Mouse (Mus musculus): ENCODE results near the gene Tdrd6. TPM values are rescaled to one million over a fixed set of nuclear protein-coding genes. Genes with fewer than 3 reads are reported as not detected.
A peak's percentile ranks its signal among the peaks of the same experiment; 100 is the strongest.

The Tdrd6 gene
- 0.04 and 0.19 TPM in 2 replicates for polyA plus RNA-seq (2014; fragmentation: Nextera tagmentation; extraction: Ambion mirVana)

DNA sequence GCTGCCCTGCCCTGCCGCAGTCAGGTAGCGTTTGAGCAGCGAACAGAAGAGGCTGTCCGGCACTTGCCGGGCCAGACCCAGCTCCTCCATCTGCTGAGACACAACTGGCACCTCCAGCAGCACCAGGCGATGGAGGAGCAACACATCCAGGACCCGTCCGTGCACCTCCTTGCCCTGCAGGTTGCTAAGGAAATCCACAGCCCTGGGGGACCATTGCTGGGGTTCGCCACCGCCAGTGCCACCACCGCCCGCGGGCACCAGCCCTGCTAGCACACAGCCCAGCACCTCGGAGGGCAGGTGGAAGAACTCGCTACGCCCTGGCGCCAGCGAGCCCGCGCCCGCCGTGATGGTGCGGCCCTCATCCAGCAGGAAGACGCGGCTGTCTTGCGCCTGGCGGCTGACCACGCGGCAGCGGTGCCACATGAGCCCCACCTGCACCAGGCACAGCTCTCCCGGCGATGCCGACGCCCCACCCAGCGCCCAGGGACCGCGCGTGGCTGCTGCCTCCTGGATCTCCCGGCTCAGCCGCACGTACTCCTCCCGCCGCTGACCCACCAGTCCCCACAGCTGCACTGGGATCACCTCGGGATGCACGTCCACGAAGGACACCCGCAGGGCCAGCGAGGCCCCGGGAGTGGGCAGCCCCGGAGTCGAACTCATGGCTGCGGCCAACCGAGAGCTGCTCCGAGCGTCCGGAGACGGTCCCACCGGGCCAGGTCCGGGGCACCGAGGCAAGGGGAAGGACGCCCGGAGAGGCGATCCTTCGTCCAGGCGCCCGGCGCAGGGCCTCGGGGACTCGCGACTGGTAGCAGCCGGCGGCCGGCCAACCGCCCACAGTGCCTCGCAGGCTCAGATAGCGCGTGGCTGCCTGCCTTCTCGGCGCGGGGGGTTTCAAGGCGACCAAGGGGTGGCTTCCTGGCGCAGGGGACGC is at the start of gene Tdrd6:
Tdrd6 (minus strand) TSS at position 804 of the 931 bp plus-strand sequence.
- DNase-seq (ENCODE audit: low spot score): peak; percentile 70
- Histone ChIP-seq H3K4me1 (replicated peaks; ENCODE audit: control insufficient read depth, insufficient read depth, low read length) (peaks cover 8% of the 10 kb centered on the region), H3K9me3 (ENCODE audit: control insufficient read depth, low read length) (no peaks in the 10 kb centered on the region), H3K4me2 (ENCODE audit: low read depth, low read length, severe bottlenecking) (peak within 1 kb of the TSS; percentile 68), H3K9ac (ENCODE audit: low read length) (peak within 1 kb of the TSS; percentile 44), H3K27me3 (ENCODE audit: control insufficient read depth, insufficient read depth, low read length) (peaks cover 29% of the 10 kb centered on the region), H3K27ac (ENCODE audit: low read depth, low read length) (no peak within 1 kb of the TSS), H3K4me3 (ENCODE audit: low read depth, low read length) (peak within 1 kb of the TSS; percentile 37), H3K36me3 (ENCODE audit: control insufficient read depth, insufficient read depth, low read length) (no peaks in the 10 kb centered on the region)
- peak; percentile 75 for ATAC-seq (replicated peaks; ENCODE audit: low FRiP score)
- WGBS: 4% methylated on average over 81 of the region's 83 CpGs

DNA sequence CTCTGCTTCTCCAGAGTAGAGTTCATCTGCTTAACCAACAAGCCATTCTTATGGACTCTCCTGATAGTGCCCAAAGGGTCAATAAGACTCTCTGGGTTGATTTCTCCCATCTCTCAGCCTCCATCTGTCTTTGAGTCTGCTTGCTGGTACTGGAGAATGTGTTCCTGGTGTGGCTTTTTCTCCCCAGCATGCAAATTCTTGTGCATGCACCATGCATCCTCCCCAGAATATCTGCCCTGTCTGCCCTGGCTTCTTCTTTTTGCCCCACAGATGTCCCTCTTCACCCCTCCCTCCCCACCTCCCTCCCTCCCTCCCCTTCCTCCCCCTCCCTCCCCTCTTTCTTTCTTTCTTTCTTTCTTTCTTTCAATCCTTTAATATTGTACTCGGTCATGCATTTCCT is 47.2 kb upstream of the Tdrd6 start:
- no peak for ATAC-seq (replicated peaks; ENCODE audit: low FRiP score)

DNA sequence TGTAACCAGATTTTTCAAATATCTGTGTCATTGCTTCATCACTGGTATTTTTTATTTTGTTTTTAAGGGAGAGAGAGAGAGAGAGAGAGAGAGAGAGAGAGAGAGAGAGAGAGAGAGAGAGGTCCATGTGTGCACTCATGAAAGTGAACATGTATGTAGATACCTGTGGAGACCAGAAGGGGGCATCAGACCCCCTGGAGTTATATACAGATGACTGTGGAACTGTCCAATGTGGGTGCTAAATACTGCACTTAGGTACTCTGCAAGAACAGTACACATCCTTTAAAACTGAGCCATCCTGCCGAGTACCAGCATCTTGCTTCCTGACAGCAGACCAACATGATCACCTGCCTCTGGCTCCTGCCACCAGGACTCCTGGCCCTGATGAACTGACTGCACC is 46.1 kb upstream of the Tdrd6 start:
- H3K9me3 ChIP-seq (ENCODE audit: control insufficient read depth, low read length): no peaks in the 10 kb centered on the region
- DNase-seq (ENCODE audit: low spot score) (no peak), ATAC-seq (replicated peaks; ENCODE audit: low FRiP score) (no peak)
- no peaks in the 10 kb centered on the region for H3K4me1 ChIP-seq (replicated peaks; ENCODE audit: control insufficient read depth, insufficient read depth, low read length)
- no peaks in the 10 kb centered on the region for H3K36me3 ChIP-seq (ENCODE audit: control insufficient read depth, insufficient read depth, low read length)
- H3K27ac ChIP-seq (ENCODE audit: low read depth, low read length): no peak overlapping the region
- no peak overlapping the region for H3K4me3 ChIP-seq (ENCODE audit: low read depth, low read length)
- H3K4me2 ChIP-seq (ENCODE audit: low read depth, low read length, severe bottlenecking): no peak overlapping the region
- H3K27me3 ChIP-seq (ENCODE audit: control insufficient read depth, insufficient read depth, low read length): no peaks in the 10 kb centered on the region
- WGBS: 89% methylated on average over 1 of the region's 1 CpGs
- H3K9ac ChIP-seq (ENCODE audit: low read length): no peak overlapping the region

More for the DNA sequence above, 47.2 kb upstream of the Tdrd6 start:
- Histone ChIP-seq H3K9me3 (ENCODE audit: control insufficient read depth, low read length) (no peaks in the 10 kb centered on the region), H3K4me3 (ENCODE audit: low read depth, low read length) (no peak overlapping the region), H3K4me2 (ENCODE audit: low read depth, low read length, severe bottlenecking) (no peak overlapping the region), H3K27ac (ENCODE audit: low read depth, low read length) (no peak overlapping the region), H3K36me3 (ENCODE audit: control insufficient read depth, insufficient read depth, low read length) (peaks cover 2% of the 10 kb centered on the region; the same call in 1 of the 2 replicates), H3K9ac (ENCODE audit: low read length) (no peak overlapping the region), H3K4me1 (replicated peaks; ENCODE audit: control insufficient read depth, insufficient read depth, low read length) (no peaks in the 10 kb centered on the region), H3K27me3 (ENCODE audit: control insufficient read depth, insufficient read depth, low read length) (no peaks in the 10 kb centered on the region)
- DNase-seq (ENCODE audit: low spot score): no peak
- WGBS: 43% methylated on average over 1 of the region's 1 CpGs

DNA sequence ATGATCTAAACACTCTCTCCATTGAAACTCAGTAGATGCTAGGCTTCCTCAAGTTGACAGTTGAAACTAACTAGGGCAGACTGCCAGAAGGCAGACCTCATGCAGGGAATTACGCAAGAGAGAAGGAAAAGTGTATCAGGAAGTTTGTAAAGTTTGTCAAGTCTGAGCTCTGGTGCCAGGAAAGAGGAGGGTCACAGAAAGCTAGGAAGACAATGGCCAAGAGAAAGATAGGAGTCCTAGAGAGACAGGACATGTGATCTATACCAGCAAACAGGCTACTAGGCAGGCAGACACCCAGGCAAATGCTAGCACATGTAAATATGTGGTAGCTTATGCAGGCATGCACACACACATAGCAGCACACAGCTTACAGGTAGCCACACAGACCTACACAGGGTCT is 45.1 kb upstream of the Tdrd6 start:
- WGBS: 89% methylated on average over 1 of the region's 1 CpGs
- no peaks in the 10 kb centered on the region for H3K27me3 ChIP-seq (ENCODE audit: control insufficient read depth, insufficient read depth, low read length)
- H3K4me3 ChIP-seq (ENCODE audit: low read depth, low read length): no peak overlapping the region
- H3K36me3 ChIP-seq (ENCODE audit: control insufficient read depth, insufficient read depth, low read length): no peaks in the 10 kb centered on the region
- H3K9me3 ChIP-seq (ENCODE audit: control insufficient read depth, low read length): no peaks in the 10 kb centered on the region
- H3K4me1 ChIP-seq (replicated peaks; ENCODE audit: control insufficient read depth, insufficient read depth, low read length): no peaks in the 10 kb centered on the region
- no peak overlapping the region for H3K4me2 ChIP-seq (ENCODE audit: low read depth, low read length, severe bottlenecking)
- H3K9ac ChIP-seq (ENCODE audit: low read length): no peak overlapping the region
- ATAC-seq (replicated peaks; ENCODE audit: low FRiP score) (no peak), DNase-seq (ENCODE audit: low spot score) (no peak)
- no peak overlapping the region for H3K27ac ChIP-seq (ENCODE audit: low read depth, low read length)

DNA sequence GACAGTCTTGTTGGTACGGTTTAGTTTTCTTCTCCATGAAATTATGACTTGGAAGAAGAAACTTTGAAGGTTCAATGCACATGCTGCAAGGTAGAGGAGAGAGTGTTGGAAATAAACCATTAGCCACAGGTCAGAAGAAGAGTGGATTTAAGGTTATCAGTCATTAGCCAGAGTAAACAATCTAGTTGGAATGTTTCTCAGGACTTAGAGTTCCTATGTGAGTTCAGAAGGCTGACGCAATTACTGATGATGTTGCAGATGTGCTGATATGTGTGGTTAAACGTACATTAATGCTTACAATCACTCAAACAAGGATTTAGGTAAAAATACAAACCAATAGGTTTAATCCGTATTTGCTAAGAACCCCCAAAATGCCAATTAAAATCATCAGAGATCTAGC is 41.8 kb upstream of the Tdrd6 start:
- ATAC-seq (replicated peaks; ENCODE audit: low FRiP score): no peak
- Histone ChIP-seq H3K27ac (ENCODE audit: low read depth, low read length) (no peak overlapping the region), H3K4me3 (ENCODE audit: low read depth, low read length) (no peak overlapping the region), H3K4me2 (ENCODE audit: low read depth, low read length, severe bottlenecking) (no peak overlapping the region), H3K27me3 (ENCODE audit: control insufficient read depth, insufficient read depth, low read length) (no peaks in the 10 kb centered on the region), H3K9me3 (ENCODE audit: control insufficient read depth, low read length) (no peaks in the 10 kb centered on the region), H3K36me3 (ENCODE audit: control insufficient read depth, insufficient read depth, low read length) (no peaks in the 10 kb centered on the region), H3K9ac (ENCODE audit: low read length) (no peak overlapping the region), H3K4me1 (replicated peaks; ENCODE audit: control insufficient read depth, insufficient read depth, low read length) (peaks cover 3% of the 10 kb centered on the region; the same call in 1 of the 2 replicates)
- 96% methylated on average over 4 of the region's 4 CpGs for WGBS
- no peak for DNase-seq (ENCODE audit: low spot score)

DNA sequence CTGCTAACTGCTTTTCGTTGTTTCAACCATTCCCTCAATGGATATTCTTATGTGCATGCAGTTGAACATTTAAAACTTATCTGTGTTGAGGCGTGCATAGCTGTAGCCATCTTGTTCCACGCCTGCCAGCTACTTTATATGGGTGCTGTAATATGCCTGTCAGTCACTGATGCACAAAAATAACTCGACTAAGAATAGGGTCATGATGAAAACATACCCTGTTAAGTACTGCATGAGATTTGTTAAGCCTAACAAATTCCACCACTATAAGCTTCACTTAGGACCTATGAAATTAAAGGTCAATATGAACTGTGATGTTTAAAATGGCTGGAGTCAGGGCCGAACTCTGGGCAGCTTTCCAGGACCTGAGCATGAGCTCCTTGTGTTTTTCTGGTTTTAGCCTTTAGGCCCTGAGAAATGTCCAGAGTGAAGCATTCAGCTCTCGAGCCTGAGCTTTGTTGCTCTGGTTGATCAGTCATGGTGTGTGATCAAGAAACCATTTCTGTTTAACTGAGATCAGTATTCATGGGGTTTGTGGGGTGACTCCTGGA is 39.1 kb upstream of the Tdrd6 start:
- DNase-seq (ENCODE audit: low spot score): no peak
- Histone ChIP-seq H3K4me3 (ENCODE audit: low read depth, low read length) (no peak overlapping the region), H3K27ac (ENCODE audit: low read depth, low read length) (no peak overlapping the region), H3K9ac (ENCODE audit: low read length) (peak overlapping the region; percentile 7; the same call in 1 of the 2 replicates), H3K36me3 (ENCODE audit: control insufficient read depth, insufficient read depth, low read length) (no peaks in the 10 kb centered on the region), H3K4me1 (replicated peaks; ENCODE audit: control insufficient read depth, insufficient read depth, low read length) (peaks cover 3% of the 10 kb centered on the region; the same call in 1 of the 2 replicates), H3K9me3 (ENCODE audit: control insufficient read depth, low read length) (no peaks in the 10 kb centered on the region), H3K27me3 (ENCODE audit: control insufficient read depth, insufficient read depth, low read length) (no peaks in the 10 kb centered on the region), H3K4me2 (ENCODE audit: low read depth, low read length, severe bottlenecking) (peak overlapping the region; percentile 64; the same call in 1 of the 2 replicates)
- no peak for ATAC-seq (replicated peaks; ENCODE audit: low FRiP score)
- WGBS: 76% methylated on average over 6 of the region's 6 CpGs

DNA sequence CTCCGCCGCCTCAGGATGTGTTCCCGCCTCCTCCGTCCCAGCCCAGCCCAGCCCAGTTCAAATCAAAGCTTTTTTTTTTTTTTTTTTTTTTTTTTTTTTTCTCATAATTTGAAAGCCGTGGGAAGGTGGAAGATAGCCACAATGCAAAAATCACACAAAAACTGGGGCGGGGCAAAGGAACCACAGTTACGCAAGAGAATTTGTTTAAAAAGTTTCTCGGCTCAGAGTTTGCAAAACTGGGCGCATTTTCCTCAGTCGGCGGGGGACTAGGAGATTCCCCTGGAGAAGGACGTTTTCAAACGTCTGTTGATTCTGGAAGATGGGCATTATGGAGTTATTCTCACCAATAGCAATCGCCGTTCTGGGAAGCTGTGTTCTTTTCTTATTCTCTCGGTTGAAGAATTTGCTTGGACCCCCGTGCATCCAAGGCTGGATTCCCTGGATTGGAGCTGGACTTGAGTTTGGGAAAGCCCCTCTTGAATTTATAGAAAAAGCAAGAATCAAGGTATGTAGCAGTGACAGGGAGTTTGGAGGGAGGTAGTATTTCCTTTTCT is 37.3 kb upstream of the Tdrd6 start, which contains the start of gene Cyp39a1:
Cyp39a1 (plus strand) TSS at position 136 of the 554 bp plus-strand sequence.
- WGBS: under 1% methylated on average over 17 of the region's 17 CpGs
- Histone ChIP-seq H3K9ac (ENCODE audit: low read length) (peak within 1 kb of the TSS; percentile 84), H3K27ac (ENCODE audit: low read depth, low read length) (no peak within 1 kb of the TSS), H3K36me3 (ENCODE audit: control insufficient read depth, insufficient read depth, low read length) (peaks cover 3% of the 10 kb centered on the region; the same call in 1 of the 2 replicates), H3K9me3 (ENCODE audit: control insufficient read depth, low read length) (no peaks in the 10 kb centered on the region), H3K4me2 (ENCODE audit: low read depth, low read length, severe bottlenecking) (peak within 1 kb of the TSS; percentile 68), H3K4me1 (replicated peaks; ENCODE audit: control insufficient read depth, insufficient read depth, low read length) (peaks cover 3% of the 10 kb centered on the region; the same call in 1 of the 2 replicates), H3K4me3 (ENCODE audit: low read depth, low read length) (peak within 1 kb of the TSS; percentile 91), H3K27me3 (ENCODE audit: control insufficient read depth, insufficient read depth, low read length) (no peaks in the 10 kb centered on the region)
- 0 out of 2 replicates have a peak, but pooled peaks have one; percentile 7 for ATAC-seq (replicated peaks; ENCODE audit: low FRiP score)
- no peak for DNase-seq (ENCODE audit: low spot score)

DNA sequence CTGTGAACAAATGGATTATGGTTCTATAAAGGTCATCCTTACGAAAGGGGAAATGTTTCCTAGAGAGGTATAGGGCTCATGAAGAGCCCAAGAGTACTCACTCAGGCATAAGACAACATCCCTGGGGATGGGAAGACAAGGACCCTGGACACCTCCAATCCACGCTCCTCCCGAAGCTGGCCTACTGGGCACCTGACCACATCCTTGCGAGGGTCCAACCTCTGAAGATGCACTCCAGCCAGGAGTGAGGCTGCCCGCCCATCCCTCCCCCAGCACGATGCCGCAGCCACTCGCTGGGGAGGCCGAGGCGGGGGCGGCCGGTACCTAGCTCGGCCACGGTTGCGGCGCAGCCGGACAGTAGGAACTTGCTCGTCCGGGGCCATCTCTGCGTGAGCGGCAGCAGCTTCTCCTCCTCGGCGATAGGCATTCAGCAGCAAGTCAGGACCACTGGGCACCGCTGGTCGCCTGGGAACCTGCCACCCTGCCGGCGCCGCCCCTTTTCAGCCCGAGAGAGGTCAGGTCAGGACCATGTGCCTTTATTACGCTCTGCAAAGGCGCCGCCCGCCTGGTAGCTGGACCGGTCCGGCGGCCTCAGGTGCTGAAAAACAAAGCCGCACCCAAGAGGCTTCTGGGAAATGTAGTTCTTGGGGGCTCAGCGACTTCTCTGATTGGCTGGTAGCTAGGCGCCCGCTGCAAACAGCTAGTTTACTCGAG is 36.6 kb upstream of the Tdrd6 start, which contains the start of gene Slc25a27:
Slc25a27 (minus strand) TSS at position 639 of the 714 bp plus-strand sequence.
- Histone ChIP-seq H3K4me1 (replicated peaks; ENCODE audit: control insufficient read depth, insufficient read depth, low read length) (peaks cover 3% of the 10 kb centered on the region; the same call in 1 of the 2 replicates), H3K9me3 (ENCODE audit: control insufficient read depth, low read length) (no peaks in the 10 kb centered on the region), H3K27me3 (ENCODE audit: control insufficient read depth, insufficient read depth, low read length) (no peaks in the 10 kb centered on the region), H3K27ac (ENCODE audit: low read depth, low read length) (no peak within 1 kb of the TSS), H3K9ac (ENCODE audit: low read length) (peak within 1 kb of the TSS; percentile 84), H3K4me3 (ENCODE audit: low read depth, low read length) (peak within 1 kb of the TSS; percentile 91), H3K36me3 (ENCODE audit: control insufficient read depth, insufficient read depth, low read length) (peaks cover 3% of the 10 kb centered on the region; the same call in 1 of the 2 replicates), H3K4me2 (ENCODE audit: low read depth, low read length, severe bottlenecking) (peak within 1 kb of the TSS; percentile 68)
- DNase-seq (ENCODE audit: low spot score) (peak; percentile 92), ATAC-seq (replicated peaks; ENCODE audit: low FRiP score) (peak; percentile 97)
- under 1% methylated on average over 40 of the region's 41 CpGs for WGBS
